Comparison of ENCODE assay signal across 16 mouse cellular contexts in the genomic region with DNA sequence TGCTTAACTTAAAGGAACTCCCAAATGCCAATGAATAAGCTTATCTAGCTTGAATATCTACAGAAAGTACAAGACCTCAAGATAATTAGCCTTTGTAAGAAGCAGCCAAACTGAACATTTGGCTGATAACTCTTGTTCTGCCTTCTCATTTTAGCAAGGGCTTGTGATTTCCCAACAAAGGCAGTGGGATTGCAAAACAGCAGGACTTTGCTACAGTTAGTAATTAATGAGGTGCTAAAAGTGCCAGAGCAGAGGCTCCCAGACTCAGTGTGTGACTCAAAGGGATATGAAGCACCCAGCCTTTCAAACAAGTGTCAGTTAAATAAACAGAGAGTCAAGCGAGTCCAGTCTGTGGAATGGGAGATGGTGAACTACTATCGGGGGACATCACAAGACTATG. TPM values are rescaled to one million over a fixed set of nuclear protein-coding genes. Genes with fewer than 3 reads are reported as not detected.
DNase-seq lines count a peak whose midpoint lies in the region; ATAC-seq and TF ChIP-seq lines count a peak whose summit lies in the region.
"Had no signal": no experiment of that assay in that cellular context is flagged by ENCODE, and none has a peak within 500 bp of the region (broad histone marks: within the 10 kb centered on the region; RNA-seq: fewer than 3 reads in every experiment).

No protein-coding gene starts in this region.

- H3K9me3 ChIP-seq in limb, embryonic 11.5 days (ENCODE audit: control insufficient read depth, low read length) = no peaks in the 10 kb centered on the region
- H3K9me3 ChIP-seq: embryonic facial prominence, embryonic 13.5 days; liver, embryonic 15.5 days; midbrain, embryonic 10.5 days had no signal

- H3K27me3 ChIP-seq in limb, embryonic 11.5 days (ENCODE audit: control insufficient read depth, insufficient read depth, low read length) = no peaks in the 10 kb centered on the region
- H3K27me3 ChIP-seq: embryonic facial prominence, embryonic 13.5 days; liver, embryonic 15.5 days had no signal

- peak; percentile 49 for DNase-seq in adrenal gland, adult 8-10 months
- DNase-seq in adrenal gland, postnatal 25 days = no peak
- DNase-seq in layer of hippocampus, adult 9-11 months = peak; percentile 10
- no peak for DNase-seq in layer of hippocampus, adult 2 months (ENCODE audit: low spot score in 2 of 2)
- DNase-seq in limb, embryonic 11.5 days (ENCODE audit: low spot score) = no peak
- peak; percentile 4 for DNase-seq in yolk sac, embryonic 10.5 days (ENCODE audit: low spot score)
- no peak for DNase-seq in spleen, postnatal 36 days (ENCODE audit: low spot score in 2 of 2)
- no peak for DNase-seq in ovary, postnatal 36 days (ENCODE audit: low spot score)
- DNase-seq: cerebellum, adult 9-11 months; forebrain, postnatal 0 days; heart, adult 11 months; heart, postnatal 10 days; thymus, adult 18-20 months had no signal

- TF ChIP-seq CTCF in layer of hippocampus, adult 2 months (conservative IDR thresholded peaks at IDR 0.05) = no peak

- WGBS in limb, embryonic 11.5 days = 11% methylated on average over 2 of the region's 2 CpGs

- no peak overlapping the region for H3K9ac ChIP-seq in limb, embryonic 11.5 days (ENCODE audit: low read length)
- H3K9ac ChIP-seq: embryonic facial prominence, embryonic 13.5 days; forebrain, postnatal 0 days; liver, embryonic 15.5 days had no signal

- no peak overlapping the region for H3K4me3 ChIP-seq in layer of hippocampus, adult 2 months
- no peak overlapping the region for H3K4me3 ChIP-seq in limb, embryonic 11.5 days (ENCODE audit: low read depth, low read length)
- H3K4me3 ChIP-seq: embryonic facial prominence, embryonic 13.5 days; liver, embryonic 15.5 days; midbrain, embryonic 10.5 days had no signal

- H3K4me1 ChIP-seq in limb, embryonic 11.5 days (ENCODE audit: control insufficient read depth, insufficient read depth, low read length) = no peaks in the 10 kb centered on the region
- H3K4me1 ChIP-seq: embryonic facial prominence, embryonic 13.5 days; liver, embryonic 15.5 days; midbrain, embryonic 10.5 days had no signal

- no peak for ATAC-seq in limb, embryonic 11.5 days (ENCODE audit: insufficient number of reproducible peaks, low FRiP score, low TSS enrichment, low read depth)
- ATAC-seq: forebrain, postnatal 0 days had no signal

- no peak overlapping the region for H3K27ac ChIP-seq in layer of hippocampus, adult 2 months
- peak overlapping the region; percentile 32; the same call in 1 of the 2 replicates for H3K27ac ChIP-seq in limb, embryonic 11.5 days (replicated peaks; ENCODE audit: low read depth, low read length)
- H3K27ac ChIP-seq: embryonic facial prominence, embryonic 13.5 days; liver, embryonic 15.5 days; midbrain, embryonic 10.5 days had no signal

- no peaks in the 10 kb centered on the region for H3K36me3 ChIP-seq in limb, embryonic 11.5 days (ENCODE audit: control insufficient read depth, insufficient read depth, low read length)
- H3K36me3 ChIP-seq: embryonic facial prominence, embryonic 13.5 days; liver, embryonic 15.5 days; midbrain, embryonic 10.5 days had no signal

- H3K4me2 ChIP-seq in limb, embryonic 11.5 days (ENCODE audit: low read depth, severe bottlenecking) = no peak overlapping the region
- H3K4me2 ChIP-seq: embryonic facial prominence, embryonic 13.5 days; liver, embryonic 15.5 days had no signal

RNA-seq across cellular contexts. Expression of a gene that starts 18.7 kb away (rescaled TPM):
- 10 to 100 TPM; 17.8 to 27.8 (median 23.5) TPM for total RNA-seq in adrenal gland, adult 8-10 months (2022)
- 3.4 and 6.0 TPM in 2 replicates for total RNA-seq in adrenal gland, postnatal 25 days (2021)
- 10 to 100 TPM; 12.5 to 13.0 TPM for total RNA-seq in layer of hippocampus, adult 2 months (2021)
- 21.9 and 25.5 TPM in 2 replicates for polyA plus RNA-seq in limb, embryonic 11.5 days (2014; fragmentation: Nextera tagmentation; extraction: Ambion mirVana)

Comparison
In these comparisons a context has a peak if more than half of its experiments do, and no peak if none do; other contexts are left out.
1. DNase-seq: peak in adrenal gland, adult 8-10 months (single experiment), layer of hippocampus, adult 9-11 months (single experiment) and yolk sac, embryonic 10.5 days (single experiment); none in adrenal gland, postnatal 25 days (single experiment), layer of hippocampus, adult 2 months (0 of 2), limb, embryonic 11.5 days (single experiment), spleen, postnatal 36 days (0 of 2) and ovary, postnatal 36 days (single experiment).